Mouse (Mus musculus): ENCODE measurements around the gene Sdk1.

GRCm38 (mm10) chr5:141463417-141463816, 222.1 kb downstream of the Sdk1 start:
- TF ChIP-seq MAFK (IDR thresholded peaks at IDR 0.05; ENCODE audit: insufficient read depth, low read depth, low read length): no peak
- TF ChIP-seq ZNF384 (IDR thresholded peaks at IDR 0.05; ENCODE audit: low read depth, low read length): no peak
- TF ChIP-seq HCFC1 (IDR thresholded peaks at IDR 0.05; ENCODE audit: borderline replicate concordance, insufficient read depth, low read length): no peak
